Mouse (Mus musculus): ENCODE measurements around the gene Ocm.

- peak; percentile 18; the same call in 1 of the 2 replicates for TF ChIP-seq CTCF (IDR thresholded peaks at IDR 0.05; ENCODE audit: low read depth)
- TF ChIP-seq EP300 (IDR thresholded peaks at IDR 0.05; ENCODE audit: low read depth), result no peak
These were observed 24.8 kb upstream of the Ocm start for GRCm38 (mm10) chr5:144051268-144051667.
